Mouse (Mus musculus): ENCODE results near the gene Dnajc13. TPM values are rescaled to one million over a fixed set of nuclear protein-coding genes. Genes with fewer than 3 reads are reported as not detected.

Dnajc13 gene
- polyA plus RNA-seq, 2 experiments: 7.0 to 15.6 TPM

DNA sequence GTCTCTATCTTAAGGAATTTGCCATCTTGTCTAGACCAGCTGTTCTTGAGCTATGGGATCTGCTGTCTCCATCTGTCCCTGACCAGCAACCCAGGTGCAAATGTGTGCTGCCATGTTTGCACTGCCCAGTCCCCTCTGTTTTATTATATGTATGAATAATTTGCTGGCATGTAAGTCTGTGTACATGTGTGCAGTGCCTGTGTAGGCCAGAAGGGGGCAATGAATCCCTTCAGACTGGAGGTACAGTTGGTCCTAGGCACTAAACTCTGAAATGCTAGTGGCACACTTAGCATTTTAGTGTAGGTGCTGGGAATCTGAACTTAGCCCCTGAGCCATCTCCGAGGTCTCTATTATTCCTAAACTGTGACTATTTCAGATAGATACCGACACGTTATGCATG is 58.9 kb downstream of the Dnajc13 start:
- DNase-seq (ENCODE audit: low read depth in 3 of 3, low spot score in 3 of 3) (peak; percentile 9 to 15 (median 14)), ATAC-seq (ENCODE audit: insufficient read depth) (no peak)
- H3K27ac ChIP-seq: no peak overlapping the region
- no peaks in the 10 kb centered on the region for H3K27me3 ChIP-seq (ENCODE audit: control insufficient read depth, insufficient read depth, low read length)
- no peak overlapping the region for H3K9ac ChIP-seq (replicated peaks)
- H3K4me2 ChIP-seq (ENCODE audit: low read depth): no peak overlapping the region
- H3K4me1 ChIP-seq (replicated peaks; ENCODE audit: control insufficient read depth in 2 of 2, insufficient read depth in 2 of 2, low read length in 1 of 2): no peaks in the 10 kb centered on the region
- TF ChIP-seq CTCF (IDR thresholded peaks at IDR 0.05; ENCODE audit: low read depth): peak; percentile 75
- no peak for TF ChIP-seq EP300 (IDR thresholded peaks at IDR 0.05; ENCODE audit: low read depth)
- no peaks in the 10 kb centered on the region for H3K9me3 ChIP-seq (ENCODE audit: control insufficient read depth, low read length)
- peaks cover 8% of the 10 kb centered on the region for H3K36me3 ChIP-seq (replicated peaks; ENCODE audit: control insufficient read depth, insufficient read depth, low read depth)
- 73% methylated on average over 3 of the region's 3 CpGs for WGBS (ENCODE audit: insufficient replicate concordance)
- H3K4me3 ChIP-seq (ENCODE audit: insufficient read depth in 1 of 2, low read depth in 2 of 2, low read length in 2 of 2): no peak overlapping the region

DNA sequence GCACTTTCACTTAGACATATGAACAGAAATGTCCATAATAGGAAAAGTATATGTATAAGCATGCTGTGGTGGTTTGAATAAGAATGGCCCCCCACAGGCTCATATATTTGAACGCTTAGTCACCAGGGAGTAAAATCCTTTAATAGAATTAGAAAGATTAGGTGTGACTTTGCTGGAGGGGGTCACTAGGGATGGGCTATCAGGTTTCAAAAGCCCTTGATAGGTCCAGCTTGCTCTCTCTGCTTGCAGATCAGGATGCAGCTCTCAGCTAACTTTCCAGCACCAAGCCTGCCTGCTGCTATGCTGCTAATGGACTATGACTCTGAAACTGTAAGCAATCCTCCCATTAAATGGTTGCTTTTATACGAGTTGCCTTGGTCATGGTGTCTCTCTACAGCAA is 68.2 kb downstream of the Dnajc13 start:
- DNase-seq (ENCODE audit: low read depth in 3 of 3, low spot score in 3 of 3) (no peak), ATAC-seq (ENCODE audit: insufficient read depth) (no peak)
- Histone ChIP-seq H3K4me3 (ENCODE audit: insufficient read depth in 1 of 2, low read depth in 2 of 2, low read length in 2 of 2) (no peak overlapping the region), H3K36me3 (replicated peaks; ENCODE audit: control insufficient read depth, insufficient read depth, low read depth) (peaks cover 10% of the 10 kb centered on the region), H3K4me1 (replicated peaks; ENCODE audit: control insufficient read depth in 2 of 2, insufficient read depth in 2 of 2, low read length in 1 of 2) (no peaks in the 10 kb centered on the region), H3K9ac (replicated peaks) (no peak overlapping the region), H3K27ac (no peak overlapping the region), H3K4me2 (ENCODE audit: low read depth) (no peak overlapping the region), H3K27me3 (ENCODE audit: control insufficient read depth, insufficient read depth, low read length) (no peaks in the 10 kb centered on the region), H3K9me3 (ENCODE audit: control insufficient read depth, low read length) (no peaks in the 10 kb centered on the region)
- TF ChIP-seq CTCF (IDR thresholded peaks at IDR 0.05; ENCODE audit: low read depth): no peak
- TF ChIP-seq EP300 (IDR thresholded peaks at IDR 0.05; ENCODE audit: low read depth): no peak
- WGBS (ENCODE audit: insufficient replicate concordance): 63% methylated on average over 2 of the region's 2 CpGs

DNA sequence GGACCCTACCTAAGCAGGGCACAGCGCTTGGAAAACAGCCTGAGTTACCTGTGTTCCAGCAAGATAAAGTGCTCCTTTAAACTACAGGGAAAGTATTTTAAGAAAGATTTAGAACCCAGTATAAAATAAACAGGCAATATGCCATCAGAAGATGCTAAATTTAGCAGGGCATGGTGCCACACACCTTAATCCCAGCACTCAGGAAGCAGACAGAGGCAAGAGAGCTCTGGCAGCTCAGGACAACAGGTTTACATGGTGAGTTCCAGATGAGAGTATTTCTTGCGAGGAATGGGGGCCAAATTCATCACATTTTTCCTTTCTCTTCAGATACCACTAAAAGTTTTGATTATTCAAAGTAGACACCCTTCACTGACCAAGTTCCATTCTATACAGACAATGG is 68.8 kb downstream of the Dnajc13 start:
- TF ChIP-seq CTCF (IDR thresholded peaks at IDR 0.05; ENCODE audit: low read depth): no peak
- TF ChIP-seq EP300 (IDR thresholded peaks at IDR 0.05; ENCODE audit: low read depth): no peak
- Histone ChIP-seq H3K4me2 (ENCODE audit: low read depth) (no peak overlapping the region), H3K9ac (replicated peaks) (no peak overlapping the region), H3K27ac (no peak overlapping the region), H3K27me3 (ENCODE audit: control insufficient read depth, insufficient read depth, low read length) (no peaks in the 10 kb centered on the region), H3K4me1 (replicated peaks; ENCODE audit: control insufficient read depth in 2 of 2, insufficient read depth in 2 of 2, low read length in 1 of 2) (no peaks in the 10 kb centered on the region), H3K9me3 (ENCODE audit: control insufficient read depth, low read length) (no peaks in the 10 kb centered on the region), H3K4me3 (ENCODE audit: insufficient read depth in 1 of 2, low read depth in 2 of 2, low read length in 2 of 2) (no peak overlapping the region), H3K36me3 (replicated peaks; ENCODE audit: control insufficient read depth, insufficient read depth, low read depth) (peaks cover 10% of the 10 kb centered on the region)
- DNase-seq (ENCODE audit: low read depth in 3 of 3, low spot score in 3 of 3) (no peak), ATAC-seq (ENCODE audit: insufficient read depth) (no peak)
- 80% methylated on average over 2 of the region's 2 CpGs for WGBS (ENCODE audit: insufficient replicate concordance)

DNA sequence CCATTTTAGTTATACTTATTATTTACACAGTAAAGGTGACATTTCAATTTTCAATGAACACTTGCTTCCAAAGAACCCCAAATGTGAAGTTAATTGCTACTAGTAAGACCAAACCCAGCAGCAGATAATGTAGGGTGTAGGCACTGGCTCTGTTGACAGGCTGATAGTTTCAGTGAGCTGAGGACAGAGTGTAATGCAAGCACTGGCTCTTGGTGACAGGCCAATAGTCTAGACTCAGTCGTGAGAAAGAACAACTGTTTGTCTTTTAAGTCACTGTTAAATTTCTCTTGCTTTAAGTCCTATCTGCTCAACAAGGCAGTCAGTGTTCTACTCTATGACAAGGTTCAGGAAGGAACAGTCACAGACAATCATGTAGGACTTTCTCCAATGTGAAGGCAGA is 69.4 kb downstream of the Dnajc13 start:
- H3K9me3 ChIP-seq (ENCODE audit: control insufficient read depth, low read length): no peaks in the 10 kb centered on the region
- H3K4me2 ChIP-seq (ENCODE audit: low read depth): no peak overlapping the region
- no peak overlapping the region for H3K9ac ChIP-seq (replicated peaks)
- no peaks in the 10 kb centered on the region for H3K27me3 ChIP-seq (ENCODE audit: control insufficient read depth, insufficient read depth, low read length)
- no peak overlapping the region for H3K4me3 ChIP-seq (ENCODE audit: insufficient read depth in 1 of 2, low read depth in 2 of 2, low read length in 2 of 2)
- ATAC-seq (ENCODE audit: insufficient read depth): no peak
- 50% methylated on average over 1 of the region's 1 CpGs for WGBS (ENCODE audit: insufficient replicate concordance)
- no peak overlapping the region for H3K27ac ChIP-seq
- H3K4me1 ChIP-seq (replicated peaks; ENCODE audit: control insufficient read depth in 2 of 2, insufficient read depth in 2 of 2, low read length in 1 of 2): no peaks in the 10 kb centered on the region
- peaks cover 10% of the 10 kb centered on the region for H3K36me3 ChIP-seq (replicated peaks; ENCODE audit: control insufficient read depth, insufficient read depth, low read depth)
- TF ChIP-seq CTCF (IDR thresholded peaks at IDR 0.05; ENCODE audit: low read depth): no peak
- TF ChIP-seq EP300 (IDR thresholded peaks at IDR 0.05; ENCODE audit: low read depth): no peak
- no peak for DNase-seq (ENCODE audit: low read depth in 3 of 3, low spot score in 3 of 3)

DNA sequence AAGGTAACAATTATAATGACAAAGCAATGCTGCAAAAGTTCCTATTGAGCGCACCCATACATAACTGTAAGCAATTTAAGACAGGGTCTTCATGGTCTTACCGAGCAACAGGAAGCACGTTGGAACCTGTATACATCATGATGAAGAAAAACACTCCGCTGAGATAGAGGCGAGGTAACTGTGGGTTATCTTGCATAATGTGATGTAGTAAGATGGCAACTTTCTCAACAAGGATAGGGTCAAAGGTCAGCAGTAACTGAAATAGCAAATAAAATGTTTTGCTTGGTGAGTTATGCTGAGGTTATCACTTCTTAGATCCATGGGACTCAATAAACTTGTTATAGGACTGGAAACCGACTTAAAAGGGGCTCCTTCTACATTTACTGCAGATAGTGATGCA is 70.2 kb downstream of the Dnajc13 start:
- Histone ChIP-seq H3K9ac (replicated peaks) (no peak overlapping the region), H3K27me3 (ENCODE audit: control insufficient read depth, insufficient read depth, low read length) (no peaks in the 10 kb centered on the region), H3K27ac (no peak overlapping the region), H3K9me3 (ENCODE audit: control insufficient read depth, low read length) (no peaks in the 10 kb centered on the region), H3K4me1 (replicated peaks; ENCODE audit: control insufficient read depth in 2 of 2, insufficient read depth in 2 of 2, low read length in 1 of 2) (no peaks in the 10 kb centered on the region), H3K4me3 (ENCODE audit: insufficient read depth in 1 of 2, low read depth in 2 of 2, low read length in 2 of 2) (no peak overlapping the region), H3K36me3 (replicated peaks; ENCODE audit: control insufficient read depth, insufficient read depth, low read depth) (peaks cover 6% of the 10 kb centered on the region; the same call in 1 of the 2 replicates), H3K4me2 (ENCODE audit: low read depth) (no peak overlapping the region)
- DNase-seq (ENCODE audit: low read depth in 3 of 3, low spot score in 3 of 3) (no peak), ATAC-seq (ENCODE audit: insufficient read depth) (no peak)
- TF ChIP-seq EP300 (IDR thresholded peaks at IDR 0.05; ENCODE audit: low read depth): no peak
- TF ChIP-seq CTCF (IDR thresholded peaks at IDR 0.05; ENCODE audit: low read depth): no peak
- WGBS (ENCODE audit: insufficient replicate concordance): 72% methylated on average over 6 of the region's 6 CpGs

Data from liver, embryonic 14.5 days (tissue).